8 mouse cellular contexts compared by ENCODE assay signal in genomic region chr13:24831353-24832130, GRCm38 (mm10). TPM values are rescaled to one million over a fixed set of nuclear protein-coding genes. Genes with fewer than 3 reads are reported as not detected.
DNase-seq lines count a peak whose midpoint lies in the region; ATAC-seq and TF ChIP-seq lines count a peak whose summit lies in the region.

Gene Acot13, minus strand, starts transcription at chr13:24831540.
Gene Tdp2, plus strand, starts transcription at chr13:24831679.

- peak within 1 kb of the TSS; percentile 97 for H3K4me3 ChIP-seq in E14TG2a.4 (replicated peaks; ENCODE audit: low read length)
- peak within 1 kb of the TSS; percentile 95 for H3K4me3 ChIP-seq in forebrain, embryonic 13.5 days
- H3K4me3 ChIP-seq in liver, postnatal 0 days (ENCODE audit: low read depth, low read length), result peak within 1 kb of the TSS; percentile 79
- H3K4me3 ChIP-seq in neural tube, embryonic 14.5 days (ENCODE audit: low read depth, low read length), result peak within 1 kb of the TSS; percentile 91

- TF ChIP-seq EP300 in liver, postnatal 0 days (IDR thresholded peaks at IDR 0.05; ENCODE audit: low read depth), result no peak

- ATAC-seq in forebrain, embryonic 13.5 days, result peak; percentile 98
- peak; percentile 98 for ATAC-seq in liver, postnatal 0 days
- peak; percentile 98 for ATAC-seq in neural tube, embryonic 14.5 days (ENCODE audit: low read depth)

- peak; percentile 98 for DNase-seq in c-Kit-positive CD71-positive TER-119-positive erythroid progenitor cells, embryonic 14.5 days (ENCODE audit: low spot score)
- DNase-seq in heart, postnatal 10 days, result peak; percentile 95 to 96
- peak; percentile 97 for DNase-seq in large intestine, adult 2 months (ENCODE audit: low read depth, low spot score)
- DNase-seq in liver, postnatal 0 days, result peak; percentile 99
- DNase-seq in testis, postnatal 10 days (ENCODE audit: low spot score), result peak; percentile 96

- WGBS in forebrain, embryonic 13.5 days, result under 1% methylated on average over 84 of the region's 90 CpGs
- WGBS in large intestine, adult 2 months, result under 1% methylated on average over 90 of the region's 90 CpGs
- WGBS in liver, postnatal 0 days (ENCODE audit: insufficient replicate concordance), result under 1% methylated on average over 83 of the region's 90 CpGs
- WGBS in neural tube, embryonic 14.5 days, result under 1% methylated on average over 86 of the region's 90 CpGs

- no peaks in the 10 kb centered on the region for H3K27me3 ChIP-seq in E14TG2a.4 (ENCODE audit: insufficient read depth, low read length)
- no peaks in the 10 kb centered on the region for H3K27me3 ChIP-seq in forebrain, embryonic 13.5 days
- no peaks in the 10 kb centered on the region for H3K27me3 ChIP-seq in liver, postnatal 0 days (ENCODE audit: insufficient read depth, low read length)
- H3K27me3 ChIP-seq in neural tube, embryonic 14.5 days (ENCODE audit: control insufficient read depth, insufficient read depth, low read length), result peaks cover 2% of the 10 kb centered on the region; the same call in 1 of the 2 replicates

- intact Hi-C loops in heart, postnatal 10 days (cut with DNase I), result loop anchor here (1.0 kb wide), 1 partner anchor 30 kb away; the partner anchor contains the start of gene BC005537

- H3K4me1 ChIP-seq in E14TG2a.4 (replicated peaks; ENCODE audit: low read depth, low read length), result peaks cover 53% of the 10 kb centered on the region
- peaks cover 33% of the 10 kb centered on the region for H3K4me1 ChIP-seq in forebrain, embryonic 13.5 days
- H3K4me1 ChIP-seq in liver, postnatal 0 days (ENCODE audit: insufficient read depth), result peaks cover 25% of the 10 kb centered on the region
- H3K4me1 ChIP-seq in neural tube, embryonic 14.5 days (ENCODE audit: control insufficient read depth, insufficient read depth, low read length), result peaks cover 19% of the 10 kb centered on the region

- no peak for TF ChIP-seq CTCF in E14TG2a.4 (conservative IDR thresholded peaks at IDR 0.05; ENCODE audit: low read length)
- peak; percentile 21; the same call in 1 of the 2 replicates for TF ChIP-seq CTCF in liver, postnatal 0 days (IDR thresholded peaks at IDR 0.05; ENCODE audit: low read depth)

- H3K4me2 ChIP-seq in forebrain, embryonic 13.5 days, result peak within 1 kb of the TSS; percentile 84
- peak within 1 kb of the TSS; percentile 82 for H3K4me2 ChIP-seq in liver, postnatal 0 days (ENCODE audit: low read depth, low read length)
- H3K4me2 ChIP-seq in neural tube, embryonic 14.5 days (ENCODE audit: low read depth, low read length), result peak within 1 kb of the TSS; percentile 75

- no peaks in the 10 kb centered on the region for H3K9me3 ChIP-seq in E14TG2a.4 (ENCODE audit: low read length)
- H3K9me3 ChIP-seq in forebrain, embryonic 13.5 days (replicated peaks), result no peaks in the 10 kb centered on the region
- H3K9me3 ChIP-seq in liver, postnatal 0 days (ENCODE audit: low read length), result no peaks in the 10 kb centered on the region
- H3K9me3 ChIP-seq in neural tube, embryonic 14.5 days (ENCODE audit: control insufficient read depth, low read length), result no peaks in the 10 kb centered on the region

- peak within 1 kb of the TSS; percentile 90 for H3K27ac ChIP-seq in forebrain, embryonic 13.5 days
- H3K27ac ChIP-seq in liver, postnatal 0 days (ENCODE audit: low read depth), result peak within 1 kb of the TSS; percentile 86
- peak within 1 kb of the TSS; percentile 85 for H3K27ac ChIP-seq in neural tube, embryonic 14.5 days (ENCODE audit: low read depth, low read length)

- H3K36me3 ChIP-seq in E14TG2a.4 (ENCODE audit: insufficient read depth, low read length), result peaks cover 37% of the 10 kb centered on the region
- no peaks in the 10 kb centered on the region for H3K36me3 ChIP-seq in forebrain, embryonic 13.5 days (ENCODE audit: poor library complexity, severe bottlenecking)
- H3K36me3 ChIP-seq in liver, postnatal 0 days (replicated peaks; ENCODE audit: insufficient read depth, low read length), result peaks cover 5% of the 10 kb centered on the region
- no peaks in the 10 kb centered on the region for H3K36me3 ChIP-seq in neural tube, embryonic 14.5 days (ENCODE audit: control insufficient read depth, insufficient read depth, low read length)

- H3K9ac ChIP-seq in forebrain, embryonic 13.5 days, result peak within 1 kb of the TSS; percentile 95
- H3K9ac ChIP-seq in liver, postnatal 0 days (replicated peaks), result peak within 1 kb of the TSS; percentile 83
- H3K9ac ChIP-seq in neural tube, embryonic 14.5 days (replicated peaks; ENCODE audit: low read depth, low read length), result peak within 1 kb of the TSS; percentile 91

RNA-seq across cellular contexts. Expression of gene Acot13, which starts in this region (rescaled TPM):
- 63.6 and 66.5 TPM in 2 replicates for polyA plus RNA-seq in forebrain, embryonic 13.5 days (2015; fragmentation: Nextera tagmentation; extraction: Ambion mirVana)
- 100 to 1,000 TPM; 282 to 297 TPM for total RNA-seq in heart, postnatal 10 days (2021)
- polyA plus RNA-seq in large intestine, adult 2 months (2012; rRNA removed), result 57.4 and 65.0 TPM in 2 replicates
- polyA plus RNA-seq in liver, postnatal 0 days (2015; fragmentation: Nextera tagmentation; extraction: Ambion mirVana), result 101 and 102 TPM in 2 replicates
- 47.8 and 51.2 TPM in 2 replicates for polyA plus RNA-seq in neural tube, embryonic 14.5 days (2014; fragmentation: Nextera tagmentation; extraction: Ambion mirVana)

RNA-seq across cellular contexts. Expression of gene Tdp2, which starts in this region (rescaled TPM):
- 58.3 TPM in 2 replicates for polyA plus RNA-seq in forebrain, embryonic 13.5 days (2015; fragmentation: Nextera tagmentation; extraction: Ambion mirVana)
- 10 to 100 TPM; 17.8 to 18.0 TPM for total RNA-seq in heart, postnatal 10 days (2021)
- 15.8 and 25.5 TPM in 2 replicates for polyA plus RNA-seq in large intestine, adult 2 months (2012; rRNA removed)
- 18.3 and 18.4 TPM in 2 replicates for polyA plus RNA-seq in liver, postnatal 0 days (2015; fragmentation: Nextera tagmentation; extraction: Ambion mirVana)
- 33.9 and 36.0 TPM in 2 replicates for polyA plus RNA-seq in neural tube, embryonic 14.5 days (2014; fragmentation: Nextera tagmentation; extraction: Ambion mirVana)

Comparison
In these comparisons a context has a peak if more than half of its experiments do, and no peak if none do; other contexts are left out.
1. Peak in every context shown above with its lines: DNase-seq, ATAC-seq, H3K4me3 ChIP-seq and H3K27ac ChIP-seq.